Mouse (Mus musculus) yolk sac, embryonic 10.5 days (tissue): ENCODE measurements around the gene Macf1.

Source experiments
- DNase-seq: peaks from one replicate; pipeline ENCODE4 v3.0.0-alpha.2; 2017; ENCODE audit warnings: low spot score

Gene Macf1

DNA sequence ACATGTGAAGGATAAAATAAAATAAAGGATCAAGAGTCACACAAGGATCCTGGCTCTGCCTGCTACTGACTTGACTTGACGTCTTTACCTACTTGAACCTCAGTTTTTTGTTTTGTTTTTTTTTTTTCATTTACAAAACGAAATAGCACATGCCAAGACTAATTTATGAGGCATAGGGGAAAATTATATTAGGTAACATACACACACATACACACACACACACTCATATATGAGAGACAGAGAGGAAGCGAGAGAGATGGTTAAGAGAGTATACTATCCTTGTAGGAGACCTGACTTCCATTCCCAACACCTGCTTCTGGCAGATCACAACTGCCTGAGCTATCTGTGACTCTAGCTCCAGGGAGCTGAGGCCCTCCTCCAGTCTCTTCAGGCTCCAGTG lies at the start of gene Macf1:
Gene Macf1 (minus strand): TSS at position 101 of the 400 bp plus-strand sequence.
- DNase-seq, result no peak

DNA sequence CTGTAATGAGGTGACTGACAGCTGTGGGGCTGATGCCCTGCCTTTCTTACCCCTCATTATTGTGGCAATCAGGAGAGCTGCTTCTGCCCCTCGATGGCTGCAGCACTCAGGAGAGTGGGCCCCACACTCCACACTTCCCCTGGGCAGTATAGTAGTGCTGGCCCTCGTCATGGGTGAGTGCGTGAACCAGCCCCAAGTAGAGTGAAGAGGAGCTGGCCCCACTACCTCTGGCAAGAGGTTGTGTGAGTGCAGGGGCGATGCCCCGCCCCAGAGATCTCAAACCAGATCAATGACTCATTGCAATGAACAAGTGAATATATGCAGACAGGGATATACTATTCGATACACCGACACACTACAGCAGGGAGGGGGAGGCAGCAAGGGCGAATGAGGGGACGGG lies 49.4 kb upstream of the Macf1 start:
- no peak for DNase-seq

GRCm38 (mm10) chr4:123732921-123733320 lies 48.8 kb upstream of the Macf1 start:
- DNase-seq, result no peak

- DNase-seq, result no peak
These were observed 48.2 kb upstream of the Macf1 start for GRCm38 (mm10) chr4:123732163-123732910.

- no peak for DNase-seq
These were observed 37.6 kb upstream of the Macf1 start for GRCm38 (mm10) chr4:123721761-123722160.

DNA sequence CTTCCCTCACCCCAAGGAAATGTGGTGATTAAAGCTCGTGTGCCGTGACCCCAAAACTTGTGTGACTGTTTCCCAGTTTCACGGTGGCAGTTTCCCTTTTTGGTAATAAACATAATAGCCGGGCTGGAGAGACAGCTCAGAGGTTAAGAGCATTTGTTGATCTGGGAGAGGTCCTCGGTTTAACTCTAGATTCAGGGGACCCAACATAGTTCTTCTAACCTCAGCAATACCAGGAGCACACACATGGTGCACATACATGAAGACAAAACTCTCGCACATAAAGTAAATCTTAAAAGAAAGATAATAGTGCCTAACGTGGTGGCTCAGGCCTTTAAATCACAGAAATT lies 34.2 kb upstream of the Macf1 start:
- DNase-seq, result no peak

DNA sequence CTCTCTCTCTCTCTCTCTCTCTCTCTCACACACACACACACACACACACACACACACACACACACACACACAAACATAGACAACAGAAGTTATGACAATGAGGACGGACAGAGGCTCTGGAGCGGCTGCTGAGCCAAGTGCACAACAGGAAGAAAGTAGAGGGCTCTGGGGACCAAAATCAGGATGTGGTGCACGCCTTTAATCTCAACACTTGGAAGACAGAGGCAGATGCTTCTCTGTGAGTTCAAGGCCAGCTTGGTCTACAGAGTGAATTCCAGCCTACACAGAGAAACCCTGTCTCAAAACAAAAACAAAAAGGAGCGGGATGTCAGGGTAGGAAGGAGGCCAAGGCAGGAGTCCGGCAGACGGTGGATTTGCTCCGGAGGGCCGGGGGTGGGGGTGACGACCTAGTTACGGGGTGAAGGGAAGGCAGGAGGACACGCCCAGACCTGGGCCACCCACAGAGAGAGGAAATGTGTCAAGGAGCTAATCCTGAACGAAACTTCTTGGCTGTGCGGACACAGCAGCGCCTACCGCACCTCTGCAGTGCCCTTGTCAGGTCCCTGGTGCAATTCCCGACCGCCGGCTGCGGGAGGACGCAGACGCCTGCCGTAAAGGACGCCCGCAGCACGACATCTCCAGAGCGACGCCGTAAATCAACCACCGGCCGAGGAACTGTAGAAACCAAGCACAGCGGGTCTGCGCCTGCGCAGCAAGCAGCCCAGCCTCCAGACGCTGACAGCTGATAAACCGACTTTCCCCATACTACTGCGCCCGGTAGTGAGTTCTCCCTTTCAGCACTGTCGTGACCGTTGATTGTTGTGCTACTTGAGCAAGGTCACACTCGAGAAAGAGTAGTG lies 33.6 kb upstream of the Macf1 start, which contains the start of gene Ndufs5:
Gene Ndufs5 (minus strand): TSS at position 629 of the 860 bp plus-strand sequence.
- DNase-seq, result peak; percentile 94

GRCm38 (mm10) chr4:123712431-123712830 lies 28.3 kb upstream of the Macf1 start:
- no peak for DNase-seq

GRCm38 (mm10) chr4:123707340-123707739 lies 23.2 kb upstream of the Macf1 start:
- DNase-seq, result no peak

- no peak for DNase-seq
These were observed 21.2 kb upstream of the Macf1 start for GRCm38 (mm10) chr4:123705340-123705739.

DNA sequence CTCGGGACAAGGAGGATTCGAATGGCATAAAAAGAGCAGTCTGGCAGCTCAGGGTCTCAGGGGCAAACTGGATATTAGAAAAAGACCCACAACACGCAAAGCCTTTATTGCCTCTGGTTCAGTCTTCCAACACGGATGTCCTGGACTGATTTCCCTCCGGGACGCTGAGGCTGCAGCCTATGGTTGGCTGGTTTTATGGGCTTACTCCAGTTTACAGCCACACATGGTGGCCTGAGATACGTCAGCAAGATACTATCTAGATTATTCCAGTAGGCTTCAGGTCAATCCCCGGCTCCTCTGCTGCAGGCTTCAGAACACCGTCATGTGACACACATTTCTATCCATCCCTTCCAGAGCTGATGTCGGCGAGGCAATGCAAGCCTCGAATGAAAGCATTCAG lies 9.2 kb upstream of the Macf1 start:
- no peak for DNase-seq

DNA sequence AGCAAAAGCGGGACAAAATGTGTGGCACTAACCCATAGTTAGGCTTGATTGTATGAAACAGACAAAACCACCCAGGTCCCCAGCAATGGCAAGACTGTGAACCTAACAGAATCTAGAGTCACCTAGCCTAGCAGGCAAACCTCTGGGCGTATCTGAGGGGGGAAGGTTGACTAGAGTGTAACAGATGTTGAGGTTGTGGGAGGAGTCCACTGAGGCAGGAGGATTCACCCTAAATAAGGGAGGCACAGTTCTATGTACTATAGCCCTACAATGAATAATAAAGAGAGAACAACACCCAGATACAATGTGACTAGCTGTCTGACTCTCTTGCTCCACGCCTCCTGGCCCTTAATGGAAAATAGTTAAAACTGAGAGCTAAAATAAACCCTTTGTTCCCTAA lies 7.9 kb upstream of the Macf1 start:
- DNase-seq, result no peak

- no peak for DNase-seq
These were observed 6.2 kb upstream of the Macf1 start for GRCm38 (mm10) chr4:123690311-123690710.

DNA sequence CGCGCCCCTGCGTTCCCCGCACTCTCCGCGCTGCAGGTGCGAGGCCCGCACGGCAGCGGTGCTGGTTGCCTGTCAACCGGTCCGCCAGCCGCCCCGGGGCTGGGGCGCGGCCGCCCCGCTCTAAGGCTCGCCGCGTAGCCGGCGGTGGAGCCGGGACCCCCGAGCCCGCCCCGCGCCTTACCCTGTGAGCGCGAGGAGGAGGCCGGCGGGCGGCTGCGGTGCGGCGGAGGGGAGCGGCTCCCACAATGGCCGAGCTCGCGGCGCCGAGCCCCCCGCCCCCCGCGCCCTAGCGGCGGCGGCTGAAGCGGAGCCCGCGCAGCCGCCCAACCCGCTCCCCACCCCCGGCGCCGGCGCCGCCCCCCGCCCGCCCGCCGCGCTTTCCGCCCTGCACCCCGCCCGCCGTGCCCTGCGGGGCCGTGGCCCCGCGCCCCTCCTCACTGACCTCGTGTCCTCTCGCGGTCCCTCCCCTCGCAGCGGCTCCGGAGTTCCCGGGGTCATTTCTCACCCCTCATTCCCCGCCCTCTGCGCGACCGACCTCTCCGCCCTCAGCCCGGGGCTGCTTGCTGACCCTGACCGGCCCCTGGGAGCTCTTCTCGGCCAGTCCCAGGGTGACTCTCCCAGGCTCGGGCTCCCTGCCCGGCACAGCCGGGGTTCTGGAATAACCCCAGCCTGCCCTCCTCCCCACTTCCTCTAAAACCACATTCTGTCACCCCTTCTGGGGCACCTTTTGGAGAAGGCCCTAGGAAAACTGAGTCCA lies 3.0 kb upstream of the Macf1 start:
- DNase-seq, result peak; percentile 84

- peak; percentile 12 for DNase-seq
These were observed 2.3 kb upstream of the Macf1 start for GRCm38 (mm10) chr4:123686368-123687024.

DNA sequence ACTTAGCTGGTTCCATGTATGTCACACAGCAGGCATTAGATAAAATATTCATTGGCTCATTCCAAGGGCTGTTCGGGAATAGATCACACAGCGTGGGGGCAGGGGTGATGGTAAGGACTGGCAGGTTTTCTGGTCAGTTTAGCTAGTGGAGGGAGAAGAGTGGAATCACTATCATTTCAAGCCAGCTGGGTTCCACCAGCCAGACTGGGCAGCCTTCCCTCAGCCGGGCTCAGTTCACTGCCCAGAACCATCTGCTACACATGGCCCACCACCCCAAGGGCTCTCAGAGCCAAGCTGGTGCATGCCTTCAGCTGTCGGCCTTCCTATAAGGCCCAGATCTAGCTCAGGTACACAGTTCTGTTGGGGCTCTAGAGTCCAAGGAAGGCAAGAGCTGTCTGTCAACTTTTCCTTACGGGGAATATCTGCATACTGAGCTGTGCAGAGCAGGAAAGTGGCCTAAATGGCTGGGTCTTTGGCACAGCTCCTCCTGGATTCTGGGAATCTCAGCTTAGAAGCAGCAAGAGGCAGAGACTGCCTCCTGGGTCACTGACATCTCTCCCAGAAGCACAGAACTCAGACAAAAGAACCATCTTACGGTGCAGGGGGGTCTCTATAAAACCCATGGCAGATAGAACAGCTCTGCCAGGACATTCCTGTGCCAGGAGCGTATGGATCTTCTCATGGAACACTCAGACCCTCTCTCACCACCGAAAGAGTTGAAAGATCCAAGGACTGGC lies 1.5 kb upstream of the Macf1 start:
- DNase-seq, result no peak

GRCm38 (mm10) chr4:123685046-123685445 lies 886 bp upstream of the Macf1 start:
- no peak for DNase-seq

DNA sequence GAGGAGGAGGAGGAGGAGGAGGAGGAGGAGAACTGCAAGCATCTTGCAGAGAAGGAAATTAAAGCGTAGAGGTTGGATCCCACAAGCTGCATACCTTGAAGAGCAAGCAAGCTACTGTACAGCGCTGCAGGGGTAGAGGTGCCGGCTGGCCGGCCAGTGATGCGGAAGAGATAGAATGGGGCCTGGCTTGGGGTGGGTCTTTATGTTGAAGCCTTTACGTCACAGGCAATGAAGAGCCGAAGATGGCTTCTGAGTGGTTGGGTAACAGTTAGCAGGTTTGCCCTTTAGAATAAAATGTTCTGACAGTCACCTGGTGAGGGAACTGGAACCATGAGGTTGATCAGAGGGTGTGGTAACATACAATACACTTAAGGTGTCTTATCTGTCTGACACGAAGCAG lies 1.9 kb downstream of the Macf1 start:
- DNase-seq, result no peak

GRCm38 (mm10) chr4:123680962-123681361 lies 3.2 kb downstream of the Macf1 start:
- no peak for DNase-seq

DNA sequence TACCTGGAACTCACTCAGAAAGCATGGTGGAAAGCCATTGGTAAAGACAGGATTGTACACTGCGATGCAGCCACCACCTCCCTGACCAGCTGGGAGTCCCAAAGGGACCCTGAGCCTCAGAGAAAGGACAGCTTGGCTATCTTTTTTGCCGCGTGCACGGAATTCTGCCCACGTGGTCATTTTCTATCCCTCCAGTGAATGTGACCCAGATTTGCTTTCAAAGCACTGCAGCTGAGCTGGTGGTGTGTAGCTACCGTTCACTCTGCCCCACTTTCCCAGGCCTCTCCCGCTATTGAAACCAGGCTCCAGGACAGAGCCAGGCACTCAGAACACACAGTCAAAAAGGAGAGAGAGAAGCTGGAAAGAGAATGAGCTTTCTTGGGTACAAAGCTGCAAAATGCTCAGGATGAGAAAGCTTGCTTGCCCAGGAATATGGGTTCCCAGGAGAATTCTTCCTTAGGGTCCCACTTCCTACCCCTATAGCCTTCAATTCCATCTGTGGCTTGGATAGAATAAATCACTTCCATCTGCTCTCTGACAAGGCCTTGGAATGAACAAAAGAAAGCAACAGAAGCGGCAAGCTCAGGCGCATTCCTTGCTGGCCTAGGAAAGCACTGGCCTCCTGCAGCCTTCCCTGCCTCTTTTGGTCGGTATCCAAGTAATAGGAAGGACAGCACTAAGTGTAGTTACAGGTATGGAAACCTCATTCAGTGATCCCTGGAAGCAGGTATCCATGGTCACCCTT lies 6.9 kb downstream of the Macf1 start:
- no peak for DNase-seq

DNA sequence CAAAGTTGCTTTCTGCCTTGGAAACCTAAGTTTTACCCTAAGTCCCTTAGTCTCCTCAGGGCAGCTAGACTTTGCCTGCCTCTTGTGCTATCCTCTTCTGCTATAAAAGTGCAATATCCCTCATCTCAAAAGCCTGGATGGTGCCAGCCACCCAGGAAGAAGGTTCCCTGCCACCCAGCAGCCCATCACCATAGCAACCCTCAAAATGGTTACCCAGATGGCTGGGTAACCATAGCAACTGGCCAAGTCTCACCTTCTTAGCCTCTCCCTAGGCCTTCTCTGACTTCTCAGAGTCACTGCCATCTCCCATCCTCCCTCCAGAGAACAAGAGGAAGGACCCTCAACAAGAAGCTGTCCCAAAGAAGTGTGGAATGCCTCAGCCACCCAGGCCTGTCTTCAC lies 13.6 kb downstream of the Macf1 start:
- no peak for DNase-seq
